In genomic region chr13:38376071-38376470, GRCm38 (mm10) we compare ENCODE assay signal across 16 mouse cellular contexts. TPM values are rescaled to one million over a fixed set of nuclear protein-coding genes. Genes with fewer than 3 reads are reported as not detected.
A peak's percentile ranks its signal among the peaks of the same experiment; 100 is the strongest.
DNase-seq lines count a peak whose midpoint lies in the region; ATAC-seq and TF ChIP-seq lines count a peak whose summit lies in the region.
"Had no signal": no experiment of that assay in that cellular context is flagged by ENCODE, and none has a peak within 500 bp of the region (broad histone marks: within the 10 kb centered on the region; RNA-seq: fewer than 3 reads in every experiment).

No protein-coding gene starts in this region.

- H3K9me3 ChIP-seq in embryonic facial prominence, embryonic 14.5 days (ENCODE audit: control insufficient read depth, low read length) = no peaks in the 10 kb centered on the region
- H3K9me3 ChIP-seq in embryonic facial prominence, embryonic 10.5 days = 0 out of 2 replicates have a peak, but pooled peaks cover 6% of the 10 kb centered on the region
- H3K9me3 ChIP-seq in limb, embryonic 13.5 days = no peaks in the 10 kb centered on the region
- H3K9me3 ChIP-seq in limb, embryonic 10.5 days (replicated peaks) = no peaks in the 10 kb centered on the region
- H3K9me3 ChIP-seq: forebrain, embryonic 15.5 days had no signal

- no peak for TF ChIP-seq POLR2A in brain, embryonic 14.5 days (IDR thresholded peaks at IDR 0.05; ENCODE audit: borderline replicate concordance, extremely low read depth, insufficient read depth, insufficient read length, poor library complexity, severe bottlenecking)

- no peak overlapping the region for H3K27ac ChIP-seq in embryonic facial prominence, embryonic 14.5 days (replicated peaks; ENCODE audit: low read depth, low read length)
- H3K27ac ChIP-seq in embryonic facial prominence, embryonic 10.5 days (replicated peaks) = no peak overlapping the region
- no peak overlapping the region; the same call in 1 of the 2 replicates for H3K27ac ChIP-seq in limb, embryonic 13.5 days
- no peak overlapping the region for H3K27ac ChIP-seq in limb, embryonic 10.5 days
- H3K27ac ChIP-seq: forebrain, embryonic 15.5 days; heart, adult 2 months; hindbrain, embryonic 14.5 days had no signal

- peak; percentile 55 for DNase-seq in embryonic facial prominence, embryonic 14.5 days (ENCODE audit: low spot score)
- DNase-seq in embryonic facial prominence, embryonic 10.5 days (ENCODE audit: low spot score) = no peak
- no peak for DNase-seq in limb, embryonic 10.5 days (ENCODE audit: low spot score)
- DNase-seq in brain, embryonic 14.5 days (ENCODE audit: low read depth) = peak; percentile 36
- DNase-seq in skeletal muscle tissue, adult 2 months (ENCODE audit: low read depth, low spot score) = peak; percentile 55
- DNase-seq in right cerebral cortex, postnatal 4 days = no peak
- DNase-seq: heart, adult 2 months; heart, postnatal 14 days; lung, adult 2 months; right cerebral cortex, postnatal 14 days; thymus, adult 18-20 months had no signal

- H3K27me3 ChIP-seq in embryonic facial prominence, embryonic 14.5 days (replicated peaks; ENCODE audit: control insufficient read depth, insufficient read depth, low read length) = no peaks in the 10 kb centered on the region
- no peaks in the 10 kb centered on the region for H3K27me3 ChIP-seq in embryonic facial prominence, embryonic 10.5 days (replicated peaks; ENCODE audit: low read depth, poor library complexity, severe bottlenecking)
- H3K27me3 ChIP-seq in limb, embryonic 13.5 days = no peaks in the 10 kb centered on the region
- H3K27me3 ChIP-seq in limb, embryonic 10.5 days (ENCODE audit: low read depth, poor library complexity, severe bottlenecking) = no peaks in the 10 kb centered on the region
- H3K27me3 ChIP-seq: forebrain, embryonic 15.5 days had no signal

- ATAC-seq in embryonic facial prominence, embryonic 14.5 days (ENCODE audit: low read depth) = peak; percentile 68
- ATAC-seq in limb, embryonic 13.5 days (ENCODE audit: low FRiP score, low read depth) = peak; percentile 59; the same call in 1 of the 2 replicates
- ATAC-seq: CD4-positive, CD25-positive, alpha-beta regulatory T cell, adult 4 months; forebrain, embryonic 15.5 days; intestine, embryonic 16.5 days had no signal

- no peaks in the 10 kb centered on the region for H3K36me3 ChIP-seq in embryonic facial prominence, embryonic 14.5 days (ENCODE audit: control insufficient read depth, insufficient read depth, low read length)
- no peaks in the 10 kb centered on the region for H3K36me3 ChIP-seq in embryonic facial prominence, embryonic 10.5 days (replicated peaks)
- H3K36me3 ChIP-seq in limb, embryonic 13.5 days = no peaks in the 10 kb centered on the region
- no peaks in the 10 kb centered on the region for H3K36me3 ChIP-seq in limb, embryonic 10.5 days
- H3K36me3 ChIP-seq: forebrain, embryonic 15.5 days had no signal

- H3K9ac ChIP-seq in embryonic facial prominence, embryonic 14.5 days (ENCODE audit: low read depth, low read length) = no peak overlapping the region
- H3K9ac ChIP-seq in limb, embryonic 13.5 days = no peak overlapping the region
- H3K9ac ChIP-seq: forebrain, embryonic 15.5 days; hindbrain, embryonic 14.5 days had no signal

- no peak for TF ChIP-seq CTCF in brain, embryonic 14.5 days (IDR thresholded peaks at IDR 0.05; ENCODE audit: borderline replicate concordance, extremely low read depth, insufficient read depth, insufficient read length)

- no peak overlapping the region for H3K4me2 ChIP-seq in embryonic facial prominence, embryonic 14.5 days (ENCODE audit: low read depth, low read length)
- no peak overlapping the region for H3K4me2 ChIP-seq in limb, embryonic 13.5 days (replicated peaks)
- H3K4me2 ChIP-seq: forebrain, embryonic 15.5 days; hindbrain, embryonic 14.5 days had no signal

- 41% methylated on average over 6 of the region's 6 CpGs for WGBS in embryonic facial prominence, embryonic 14.5 days
- 67% methylated on average over 6 of the region's 6 CpGs for WGBS in embryonic facial prominence, embryonic 10.5 days
- 34% methylated on average over 6 of the region's 6 CpGs for WGBS in limb, embryonic 13.5 days
- WGBS in limb, embryonic 10.5 days = 65% methylated on average over 6 of the region's 6 CpGs

- peaks cover 3% of the 10 kb centered on the region; the same call in 1 of the 2 replicates for H3K4me1 ChIP-seq in embryonic facial prominence, embryonic 14.5 days (ENCODE audit: control insufficient read depth, insufficient read depth, low read length)
- H3K4me1 ChIP-seq in embryonic facial prominence, embryonic 10.5 days = no peaks in the 10 kb centered on the region
- H3K4me1 ChIP-seq in limb, embryonic 13.5 days = peaks cover 8% of the 10 kb centered on the region
- no peaks in the 10 kb centered on the region for H3K4me1 ChIP-seq in limb, embryonic 10.5 days
- H3K4me1 ChIP-seq: forebrain, embryonic 15.5 days had no signal

- no peak overlapping the region for H3K4me3 ChIP-seq in embryonic facial prominence, embryonic 14.5 days (ENCODE audit: low read depth, low read length)
- no peak overlapping the region for H3K4me3 ChIP-seq in embryonic facial prominence, embryonic 10.5 days
- no peak overlapping the region for H3K4me3 ChIP-seq in limb, embryonic 13.5 days
- no peak overlapping the region for H3K4me3 ChIP-seq in limb, embryonic 10.5 days
- H3K4me3 ChIP-seq: forebrain, embryonic 15.5 days; heart, adult 2 months had no signal

RNA-seq across cellular contexts. Expression of gene Bmp6, which starts 31.2 kb away (rescaled TPM):
- polyA plus RNA-seq in embryonic facial prominence, embryonic 14.5 days (2014; fragmentation: Nextera tagmentation; extraction: Ambion mirVana) = 3.7 and 3.9 TPM in 2 replicates
- polyA plus RNA-seq in embryonic facial prominence, embryonic 10.5 days (2016; fragmentation: Nextera tagmentation; extraction: Ambion mirVana) = 0.67 and 0.75 TPM in 2 replicates
- 0.73 and 0.83 TPM in 2 replicates for polyA plus RNA-seq in limb, embryonic 13.5 days (2015; fragmentation: Nextera tagmentation; extraction: Ambion mirVana)
- polyA plus RNA-seq in limb, embryonic 10.5 days (2016; fragmentation: Nextera tagmentation; extraction: Ambion mirVana) = 0.23 and 0.30 TPM in 2 replicates
- polyA plus RNA-seq in brain, embryonic 14.5 days (2012; rRNA removed) = 8.2 and 12.8 TPM in 2 replicates
- polyA plus RNA-seq: CD4-positive, CD25-positive, alpha-beta regulatory T cell, adult 4 months had no signal

Comparison
In these comparisons a context has a peak if more than half of its experiments do, and no peak if none do; other contexts are left out.
1. DNase-seq: peak in embryonic facial prominence, embryonic 14.5 days (single experiment), brain, embryonic 14.5 days (single experiment) and skeletal muscle tissue, adult 2 months (single experiment); none in embryonic facial prominence, embryonic 10.5 days (single experiment), limb, embryonic 10.5 days (single experiment) and right cerebral cortex, postnatal 4 days (single experiment).